Mouse (Mus musculus) E14TG2a.4 (cell line): Measurements from ENCODE around the gene Prox1.
A peak's percentile ranks its signal among the peaks of the same experiment; 100 is the strongest.

Experiments
- H3K27me3 ChIP-seq: 2 replicates; pipeline ENCODE4 v1.6.1; 2014; ENCODE audit warnings: low read length, control low read depth; ENCODE audit not compliant: insufficient read depth
- H3K36me3 ChIP-seq: 2 replicates; pipeline ENCODE4 v1.6.1; 2014; ENCODE audit warnings: low read length, control low read depth; ENCODE audit not compliant: insufficient read depth
- H3K4me1 ChIP-seq: replicated peaks from 2 replicates; pipeline ENCODE4 v1.6.1; 2014; ENCODE audit warnings: low read depth, low read length, control low read depth
- H3K4me3 ChIP-seq: replicated peaks from 2 replicates; pipeline ENCODE4 v1.5.1; 2014; ENCODE audit warnings: mild to moderate bottlenecking, low read length
- H3K9me3 ChIP-seq: 2 replicates; pipeline ENCODE4 v1.6.1; 2014; ENCODE audit warnings: low read length, control low read depth
- CTCF ChIP-seq: conservative IDR thresholded peaks from 2 replicates; pipeline ENCODE4 v1.5.1; 2014; ENCODE audit warnings: low read length
- NANOG ChIP-seq: IDR thresholded peaks from 2 replicates; pipeline ENCODE4 v1.6.1; 2014; ENCODE audit warnings: borderline replicate concordance, low read length, mixed read lengths
- POU5F1 ChIP-seq: IDR thresholded peaks from 2 replicates; pipeline ENCODE4 v1.6.1; 2014; ENCODE audit warnings: low read length, borderline replicate concordance

The Prox1 gene

GRCm38 (mm10) chr1:190171341-190171740 lies 827 bp upstream of the Prox1 start:
- no peak for TF ChIP-seq NANOG
- no peak for TF ChIP-seq CTCF
- TF ChIP-seq POU5F1, result no peak
- Histone ChIP-seq H3K36me3 (no peaks in the 10 kb centered on the region), H3K9me3 (no peaks in the 10 kb centered on the region), H3K27me3 (peaks cover 90% of the 10 kb centered on the region), H3K4me1 (peaks cover 44% of the 10 kb centered on the region), H3K4me3 (no peak overlapping the region)

- H3K4me3 ChIP-seq, result peak overlapping the region; percentile 80
- no peaks in the 10 kb centered on the region for H3K36me3 ChIP-seq
- H3K9me3 ChIP-seq, result no peaks in the 10 kb centered on the region
- peaks cover 44% of the 10 kb centered on the region for H3K4me1 ChIP-seq
- TF ChIP-seq NANOG, result no peak
- no peak for TF ChIP-seq POU5F1
- no peak for TF ChIP-seq CTCF
- H3K27me3 ChIP-seq, result peaks cover 88% of the 10 kb centered on the region
Measured at GRCm38 (mm10) chr1:190170819-190171216, 304 bp upstream of the Prox1 start.

DNA sequence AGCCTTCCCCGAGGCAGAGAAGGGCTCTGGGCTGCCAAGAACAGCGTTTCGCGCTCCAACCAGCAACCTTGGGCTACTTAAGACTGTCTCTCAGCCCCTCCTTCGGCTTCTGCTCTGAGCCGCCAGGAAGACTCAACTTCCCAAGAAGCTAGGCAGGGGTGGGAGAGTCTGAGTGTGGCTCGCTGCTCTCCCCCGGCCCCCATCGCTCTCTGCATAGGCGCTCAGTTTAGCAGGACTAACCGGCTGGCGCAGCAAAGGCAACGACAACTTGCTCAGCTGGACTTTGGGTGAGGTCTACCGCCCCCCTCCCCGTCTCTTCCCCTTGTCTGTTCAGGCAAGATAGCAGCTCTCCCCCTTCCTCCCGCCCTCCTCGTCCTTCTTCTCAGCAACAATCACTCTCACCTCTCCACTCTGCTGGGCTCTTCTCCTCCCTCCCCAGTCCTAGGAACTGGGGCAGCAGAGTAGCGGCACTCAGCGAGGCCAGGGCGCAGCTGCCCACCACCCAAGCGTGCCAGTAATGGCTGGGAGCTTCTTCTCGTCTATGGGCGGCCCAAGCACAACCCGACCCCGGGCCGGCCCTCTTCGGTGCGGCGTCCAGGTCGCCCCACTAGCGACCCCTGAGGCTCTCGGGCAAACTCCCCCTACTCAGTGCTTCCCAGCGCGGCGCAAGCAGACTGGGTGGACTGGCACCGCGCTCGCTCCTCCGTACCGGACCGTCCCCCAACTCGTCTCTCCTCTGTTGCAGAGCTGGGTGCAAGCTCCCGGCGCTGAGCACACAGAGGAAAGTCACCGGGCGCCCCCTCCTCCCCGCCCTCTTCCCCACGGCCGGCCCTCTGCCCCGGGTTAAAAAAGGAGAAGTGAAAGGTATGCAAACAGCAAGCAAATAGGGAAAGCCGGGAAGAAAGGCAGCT lies 1.5 kb downstream of the Prox1 start:
- Histone ChIP-seq H3K4me3 (peak overlapping the region; percentile 80), H3K27me3 (peaks cover 81% of the 10 kb centered on the region), H3K4me1 (peaks cover 31% of the 10 kb centered on the region), H3K9me3 (no peaks in the 10 kb centered on the region), H3K36me3 (no peaks in the 10 kb centered on the region)
- TF ChIP-seq POU5F1 (no peak), CTCF (no peak), NANOG (no peak)

DNA sequence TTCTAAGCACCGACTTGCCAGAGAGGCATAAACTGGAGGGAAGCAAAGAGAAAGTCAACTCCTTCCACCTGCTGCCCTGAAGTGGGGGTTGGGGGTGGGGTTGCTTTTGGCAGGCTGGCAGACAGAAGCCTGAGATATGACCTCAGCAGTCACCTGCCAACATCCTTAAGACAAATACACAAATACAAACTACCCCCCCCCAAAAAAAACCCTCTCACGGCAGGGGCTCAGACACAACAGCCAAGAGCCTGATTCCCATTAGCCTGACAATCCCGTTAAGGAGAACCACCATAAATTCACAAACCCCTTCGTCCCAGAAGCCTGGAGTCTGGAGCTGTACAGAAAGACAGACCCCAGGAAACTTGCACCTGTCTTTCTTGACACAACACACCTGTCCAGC lies 2.4 kb downstream of the Prox1 start:
- peaks cover 77% of the 10 kb centered on the region for H3K27me3 ChIP-seq
- 0 out of 2 replicates have a peak overlapping the region, but pooled peaks have one; percentile 80 for H3K4me3 ChIP-seq
- peaks cover 25% of the 10 kb centered on the region for H3K4me1 ChIP-seq
- H3K9me3 ChIP-seq, result no peaks in the 10 kb centered on the region
- H3K36me3 ChIP-seq, result no peaks in the 10 kb centered on the region
- TF ChIP-seq CTCF (no peak), NANOG (no peak), POU5F1 (no peak)

DNA sequence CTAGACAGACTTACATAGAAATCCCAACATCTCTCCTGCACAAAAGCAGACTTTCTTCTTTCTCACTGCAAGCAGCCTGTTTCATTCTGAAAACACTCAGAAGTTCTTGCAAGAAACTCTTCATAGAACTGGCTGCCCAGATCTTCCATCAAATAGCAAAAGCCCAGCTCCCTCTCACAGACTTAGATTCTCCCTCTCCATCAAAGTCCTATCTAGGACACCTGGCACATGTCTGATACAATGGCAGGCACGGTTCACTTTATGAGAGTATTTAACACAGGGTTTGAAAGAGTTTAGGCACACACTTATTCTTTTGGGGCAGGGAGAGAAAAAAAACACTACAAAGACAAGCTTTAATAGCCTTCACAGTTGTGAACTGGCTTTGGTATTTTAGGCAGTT lies 2.9 kb downstream of the Prox1 start:
- Histone ChIP-seq H3K4me3 (no peak overlapping the region), H3K4me1 (peaks cover 19% of the 10 kb centered on the region), H3K36me3 (no peaks in the 10 kb centered on the region), H3K9me3 (no peaks in the 10 kb centered on the region), H3K27me3 (peaks cover 77% of the 10 kb centered on the region)
- TF ChIP-seq NANOG, result no peak
- no peak for TF ChIP-seq POU5F1
- TF ChIP-seq CTCF, result no peak

DNA sequence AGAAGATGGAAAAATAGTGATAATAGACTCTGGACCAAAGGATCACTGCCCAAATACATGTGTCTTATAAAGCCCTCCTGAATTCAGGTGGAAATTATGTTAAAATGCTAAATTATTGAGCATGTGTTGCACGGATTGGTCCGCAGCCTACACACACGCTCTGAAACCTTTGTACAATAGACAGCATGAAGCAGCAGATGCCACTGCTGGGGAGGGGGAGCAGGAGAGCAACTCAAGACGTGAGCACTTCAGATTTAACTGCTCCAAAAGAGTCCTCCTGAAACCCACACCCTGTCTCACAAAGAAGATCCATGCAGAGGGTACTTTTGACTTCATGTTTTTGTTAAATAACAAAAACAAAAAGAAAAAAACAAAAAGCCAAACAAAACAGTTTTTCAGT lies 5.0 kb downstream of the Prox1 start:
- H3K4me1 ChIP-seq, result peaks cover 26% of the 10 kb centered on the region
- no peak overlapping the region for H3K4me3 ChIP-seq
- H3K9me3 ChIP-seq, result no peaks in the 10 kb centered on the region
- TF ChIP-seq NANOG, result no peak
- no peak for TF ChIP-seq CTCF
- no peak for TF ChIP-seq POU5F1
- peaks cover 77% of the 10 kb centered on the region for H3K27me3 ChIP-seq
- H3K36me3 ChIP-seq, result no peaks in the 10 kb centered on the region

DNA sequence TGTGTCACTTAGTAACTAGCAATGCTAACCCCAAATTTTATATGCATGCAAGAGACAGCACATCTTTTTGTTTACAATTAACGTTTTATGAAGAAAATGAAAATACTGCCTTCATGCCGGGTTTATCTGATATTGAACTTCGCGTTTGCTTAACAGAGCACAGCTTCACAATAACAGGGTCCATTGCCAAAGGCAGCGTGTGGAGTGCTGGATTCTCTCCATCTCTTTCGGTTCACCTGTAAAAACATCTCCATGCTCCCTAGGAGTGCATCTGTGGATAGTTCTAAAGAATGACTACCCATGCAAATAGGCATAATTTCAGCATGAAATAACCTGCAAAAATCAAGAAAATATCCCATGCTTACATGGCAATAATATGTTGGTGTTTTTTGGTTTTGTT lies 7.0 kb downstream of the Prox1 start:
- Histone ChIP-seq H3K36me3 (no peaks in the 10 kb centered on the region), H3K27me3 (peaks cover 63% of the 10 kb centered on the region), H3K9me3 (no peaks in the 10 kb centered on the region), H3K4me3 (no peak overlapping the region), H3K4me1 (peaks cover 15% of the 10 kb centered on the region)
- no peak for TF ChIP-seq NANOG
- TF ChIP-seq CTCF, result no peak
- no peak for TF ChIP-seq POU5F1

GRCm38 (mm10) chr1:190161708-190162465 lies 8.6 kb downstream of the Prox1 start:
- TF ChIP-seq NANOG, result no peak
- peaks cover 53% of the 10 kb centered on the region for H3K27me3 ChIP-seq
- peaks cover 11% of the 10 kb centered on the region; the same call in 1 of the 2 replicates for H3K4me1 ChIP-seq
- H3K9me3 ChIP-seq, result no peaks in the 10 kb centered on the region
- no peak overlapping the region for H3K4me3 ChIP-seq
- H3K36me3 ChIP-seq, result no peaks in the 10 kb centered on the region
